Mouse (Mus musculus) Muller cell, postnatal 12 days (primary cell): ENCODE data around the gene Arl6ip4.

Experiments used
- DNase-seq: peaks from one replicate; pipeline ENCODE4 v3.0.0-alpha.2; 2015; ENCODE audit errors: inconsistent ontology term

The Arl6ip4 gene

GRCm38 (mm10) chr5:124115990-124116845 lies at the start of gene Arl6ip4:
Gene Arl6ip4 (plus strand): TSS chr5:124116089.
- DNase-seq = peak; percentile 84

DNA sequence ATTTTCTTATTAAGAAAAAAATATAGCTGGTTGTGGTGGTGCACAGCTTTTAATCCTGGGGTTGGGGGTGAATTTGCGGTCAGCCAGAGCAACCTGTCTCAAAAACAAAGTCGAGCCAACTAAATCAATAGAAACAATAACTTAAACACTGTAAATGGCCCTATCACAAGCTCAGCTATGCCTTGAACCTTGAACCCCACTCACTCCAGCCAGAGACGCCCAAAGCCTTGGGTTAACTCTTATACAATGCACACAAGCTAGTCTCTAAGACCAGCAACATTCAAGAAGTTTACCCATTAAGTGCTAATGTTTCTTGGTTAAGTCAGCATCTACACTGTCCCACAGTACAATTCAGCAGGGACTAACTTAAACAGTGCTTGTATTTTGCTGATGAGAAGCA lies 46.2 kb upstream of the Arl6ip4 start:
- DNase-seq = no peak

- no peak for DNase-seq
Measured at GRCm38 (mm10) chr5:124073682-124074081, 42.2 kb upstream of the Arl6ip4 start.

DNA sequence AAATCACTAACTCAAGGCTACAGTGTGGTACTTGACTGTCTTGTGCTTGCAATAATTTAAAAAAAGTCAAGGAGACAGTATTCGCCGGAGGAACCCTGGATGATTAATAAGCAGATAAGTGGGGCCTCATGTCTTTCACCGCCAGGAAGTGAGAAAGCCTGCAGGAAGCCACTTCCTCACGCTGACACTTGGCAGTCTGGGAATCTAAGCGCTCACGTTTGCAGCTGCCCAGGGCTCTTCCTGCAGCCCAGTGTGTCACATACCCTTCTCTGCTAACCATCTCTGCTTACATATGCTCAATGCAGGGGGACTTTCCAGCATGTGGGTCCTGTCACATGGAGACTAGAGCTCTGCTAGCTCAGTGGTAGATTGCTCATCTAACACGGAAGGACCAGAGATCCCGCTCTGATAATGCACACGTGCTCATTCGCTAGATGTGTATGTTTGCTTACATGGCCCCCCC lies 41.0 kb upstream of the Arl6ip4 start:
- DNase-seq = no peak

DNA sequence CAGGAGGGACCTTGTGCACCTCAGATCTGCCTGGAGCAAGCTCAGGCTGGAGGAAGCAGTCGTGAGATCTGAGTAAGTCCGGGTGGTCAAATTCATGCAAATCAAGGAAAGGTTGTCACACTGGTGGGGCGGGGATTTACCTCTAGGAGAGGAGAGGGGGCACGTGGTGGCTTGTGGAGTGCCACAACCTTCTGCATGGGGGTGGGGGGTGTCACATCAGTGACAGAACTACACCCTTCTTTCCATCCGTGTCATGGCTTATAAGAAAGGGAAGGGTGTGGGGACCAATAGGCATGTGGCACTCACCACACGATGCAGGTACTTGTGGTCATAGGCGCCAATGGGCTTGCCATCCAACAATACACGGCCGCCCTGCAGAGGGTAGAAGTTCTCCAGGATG lies 40.2 kb upstream of the Arl6ip4 start:
- DNase-seq = no peak

DNA sequence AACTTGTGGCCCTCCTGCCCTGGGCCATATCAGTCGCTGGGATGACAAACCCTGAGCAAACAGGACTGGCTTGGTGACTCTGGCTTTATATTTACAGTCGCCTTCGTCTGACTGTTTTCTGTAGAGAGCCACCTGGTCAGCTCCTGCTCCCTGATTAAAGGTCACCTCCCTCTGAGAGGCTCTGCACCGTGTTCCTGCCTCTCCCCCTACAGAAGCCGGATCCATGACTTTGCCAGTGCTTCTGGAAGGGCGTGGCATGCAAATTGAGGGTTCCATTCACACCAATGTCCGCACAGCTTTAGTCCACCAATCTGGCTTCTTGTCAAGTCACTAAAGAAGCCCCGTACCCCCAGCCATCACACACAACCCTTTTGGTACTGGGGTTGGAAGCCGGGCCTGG lies 39.3 kb upstream of the Arl6ip4 start:
- DNase-seq = no peak

DNA sequence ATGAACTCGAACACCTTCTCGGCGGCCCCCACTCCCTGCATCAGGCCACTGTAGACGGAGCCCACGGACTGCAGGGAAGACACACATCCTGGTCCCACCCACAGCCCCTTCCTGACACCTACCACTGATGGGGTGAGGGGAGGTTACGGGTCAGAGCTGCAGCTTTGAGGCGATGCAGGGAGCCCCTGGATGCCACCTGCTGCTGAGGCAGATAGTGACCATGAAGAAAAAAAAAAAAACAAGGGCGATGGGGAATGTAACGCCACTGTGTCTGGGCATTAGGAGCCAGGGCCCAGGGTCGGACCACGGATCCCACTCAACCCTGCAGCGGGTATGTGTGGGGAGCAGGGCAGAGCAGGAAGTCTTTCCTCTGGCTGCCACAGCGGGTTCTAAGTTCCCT lies 38.6 kb upstream of the Arl6ip4 start:
- no peak for DNase-seq

DNA sequence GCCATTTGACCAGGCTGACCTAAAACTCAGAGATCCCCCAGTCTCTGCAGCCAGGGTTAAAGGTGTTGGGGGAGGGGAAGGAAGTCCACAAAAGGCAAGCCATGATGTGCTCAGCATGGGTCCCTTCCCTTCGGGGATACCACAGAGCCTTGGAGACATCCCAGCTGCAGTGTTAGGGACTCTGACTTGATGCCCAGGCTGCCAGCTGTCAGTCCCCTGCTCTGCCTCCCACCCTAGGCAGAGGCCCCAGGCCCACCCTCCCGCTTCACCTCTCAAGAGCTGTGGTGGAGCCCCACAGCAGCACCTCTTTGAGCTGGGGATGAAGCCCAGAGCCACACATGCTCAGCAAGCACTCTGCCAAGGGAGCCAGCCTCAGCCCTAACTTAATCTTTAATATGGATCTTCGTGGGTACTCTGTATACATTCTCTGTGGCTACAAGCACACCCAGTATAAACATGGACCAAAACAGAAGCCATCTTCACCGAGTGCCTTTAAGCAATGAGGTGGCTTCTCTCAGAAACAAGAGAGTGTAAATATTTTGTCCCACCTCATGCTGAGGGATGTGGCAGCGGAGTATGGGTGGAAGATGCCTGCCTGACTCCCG lies 37.9 kb upstream of the Arl6ip4 start:
- no peak for DNase-seq

DNA sequence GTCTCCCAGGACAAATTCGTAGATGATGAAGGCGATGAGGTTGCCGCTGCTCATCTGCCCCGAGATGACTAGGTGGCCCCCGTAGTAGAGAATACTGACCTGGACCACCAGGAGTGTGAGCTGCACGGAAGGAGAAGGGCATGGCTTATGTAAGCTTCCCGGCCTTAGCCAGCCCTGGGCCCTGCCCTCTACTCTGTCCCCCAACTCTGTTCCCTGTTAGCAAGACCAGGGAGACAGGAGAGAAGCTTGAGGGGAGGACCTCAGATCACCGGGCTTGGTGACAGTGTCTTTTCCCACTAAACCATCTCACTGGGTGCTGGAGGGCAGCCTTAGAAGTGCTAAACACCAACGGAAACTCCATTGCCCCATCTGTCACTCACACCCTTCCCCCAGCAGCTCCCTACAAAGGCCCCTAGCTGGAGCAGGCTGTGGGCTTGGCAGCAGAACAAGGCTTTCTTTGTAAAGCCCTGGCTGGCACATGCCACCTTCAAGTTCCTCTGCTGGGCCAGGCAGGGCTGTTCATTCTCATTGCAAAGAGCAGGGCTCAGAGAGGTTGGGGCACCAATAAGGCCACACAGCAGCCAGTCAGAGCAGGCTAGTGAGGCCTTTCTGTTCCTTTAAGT lies 37.0 kb upstream of the Arl6ip4 start:
- DNase-seq = peak; percentile 88

DNA sequence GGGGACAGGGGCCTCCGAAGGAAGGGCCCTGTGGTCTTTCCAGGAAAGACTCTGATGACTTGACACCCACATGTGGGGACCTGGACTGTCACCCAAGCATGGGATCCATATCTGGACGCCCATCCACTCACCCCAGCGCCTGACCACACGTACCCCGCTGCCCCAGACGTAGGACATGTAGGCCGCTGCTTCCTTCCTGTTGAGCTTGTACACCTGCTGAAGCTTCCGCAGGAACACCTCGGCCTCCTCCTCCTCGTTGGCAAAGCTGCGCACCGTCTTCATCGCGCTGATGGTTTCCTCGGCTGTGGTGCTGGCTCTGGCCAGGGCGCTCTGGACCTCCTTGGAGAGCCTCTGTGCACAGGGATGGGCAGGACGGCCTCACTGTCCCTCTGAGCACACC lies 36.0 kb upstream of the Arl6ip4 start:
- DNase-seq = no peak

DNA sequence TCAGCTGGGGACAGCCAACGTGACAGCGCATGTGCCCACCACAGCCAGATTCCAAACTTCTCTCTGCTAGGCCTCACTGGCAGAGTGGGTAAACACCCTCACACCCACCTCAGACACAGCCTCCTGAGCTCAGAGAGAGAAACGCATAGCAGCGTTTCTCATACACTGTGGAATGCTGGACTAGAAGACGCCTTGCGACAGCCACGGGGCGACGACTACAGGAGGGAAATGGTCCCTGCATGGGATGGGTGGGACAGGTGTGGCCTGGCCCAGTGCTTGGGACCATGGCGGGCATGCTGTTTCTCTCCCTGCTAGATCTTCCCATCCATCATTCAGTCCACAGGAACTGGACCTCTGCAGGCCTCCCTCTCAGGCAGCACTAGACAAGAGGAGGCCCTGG lies 33.4 kb upstream of the Arl6ip4 start:
- no peak for DNase-seq

DNA sequence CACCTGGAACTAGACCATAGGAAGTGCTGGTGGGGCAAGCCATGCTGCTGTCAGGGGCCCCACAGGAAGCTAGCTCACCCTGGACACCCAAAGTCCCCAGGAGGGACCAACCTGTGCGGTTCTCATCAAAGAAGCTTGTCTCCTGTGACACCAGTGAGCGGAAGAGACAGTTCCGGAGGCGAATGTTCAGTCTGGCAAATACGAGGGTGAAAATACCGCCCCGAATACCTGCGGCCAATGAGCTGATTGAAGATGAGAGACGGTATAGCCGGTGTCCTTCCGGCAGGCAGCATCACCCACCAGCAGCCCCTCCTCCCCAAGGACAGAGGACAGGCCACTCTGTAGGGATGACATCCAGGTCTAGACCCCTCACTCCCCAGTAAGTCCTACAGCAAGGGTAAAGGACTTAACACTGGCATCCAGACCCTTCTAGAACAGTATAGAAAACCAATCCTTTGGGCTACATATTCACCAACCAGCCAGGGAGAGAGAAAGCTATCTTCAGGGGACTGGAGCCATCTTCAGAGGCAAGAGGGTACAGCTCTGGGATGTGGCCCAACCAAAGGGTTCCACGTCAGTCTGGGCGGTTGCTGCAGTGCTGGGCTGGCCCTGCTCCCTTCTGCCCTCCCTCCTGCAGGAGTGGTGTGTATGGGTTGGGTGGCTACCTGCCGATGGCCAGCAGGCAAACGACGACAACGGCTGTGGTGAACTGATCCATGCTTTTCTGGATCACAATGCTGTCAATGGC lies 32.8 kb upstream of the Arl6ip4 start:
- DNase-seq = no peak

- no peak for DNase-seq
Measured at GRCm38 (mm10) chr5:124083850-124084587, 31.9 kb upstream of the Arl6ip4 start.

DNA sequence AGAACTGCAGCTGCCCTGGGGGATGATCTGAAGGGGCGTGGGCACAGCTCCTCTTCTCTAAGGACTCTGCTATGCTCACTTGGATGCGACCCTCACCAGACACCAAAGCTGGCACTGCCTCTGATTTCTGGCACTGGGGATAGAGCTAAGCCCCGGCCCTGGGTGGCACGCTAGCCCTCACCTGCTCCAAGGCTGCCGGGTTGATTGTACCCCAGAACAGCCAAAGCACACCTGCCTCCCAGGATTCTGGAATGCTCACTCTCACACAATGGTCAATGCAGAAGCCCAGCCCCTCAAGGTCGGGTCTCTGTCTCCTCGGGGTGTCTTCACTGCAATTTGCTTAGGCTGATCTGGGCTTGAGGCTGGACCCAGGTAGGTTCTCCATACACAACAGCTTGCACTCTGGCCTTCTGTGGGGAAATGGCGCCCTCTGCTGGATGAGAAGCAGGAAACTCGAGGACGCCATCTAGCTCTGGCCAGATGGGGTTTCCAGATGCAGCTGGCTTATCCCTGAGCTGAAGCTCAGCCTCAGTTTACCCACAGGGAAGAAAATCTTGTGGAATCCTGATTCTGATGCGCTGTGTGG lies 31.2 kb upstream of the Arl6ip4 start:
- peak; percentile 69 for DNase-seq

GRCm38 (mm10) chr5:124085513-124085912 lies 30.4 kb upstream of the Arl6ip4 start:
- DNase-seq = no peak

GRCm38 (mm10) chr5:124086876-124087275 lies 29.0 kb upstream of the Arl6ip4 start:
- DNase-seq = no peak

- no peak for DNase-seq
Measured at GRCm38 (mm10) chr5:124089868-124090267, 26.0 kb upstream of the Arl6ip4 start.

GRCm38 (mm10) chr5:124091951-124092406 lies 23.9 kb upstream of the Arl6ip4 start:
- DNase-seq = no peak

- DNase-seq = peak; percentile 63
Measured at GRCm38 (mm10) chr5:124093120-124093794, 22.6 kb upstream of the Arl6ip4 start.
